Mouse (Mus musculus) gastrocnemius, adult 2 months (tissue): ENCODE measurements at regions not wholly inside any gene's neighbourhood (a gene's known extent, or its start where the extent isn't known, plus 50 kb on each side); places are given as distances from the start of the nearest gene placed in this dataset.

Source experiments
- DNase-seq: peaks from one replicate; pipeline ENCODE4 v3.0.0; 2022
- H3K27ac ChIP-seq: fragments of 200-600 bp; 2 replicates; pipeline ENCODE4 v1.8.1; 2022; ENCODE audit warnings: mild to moderate bottlenecking
- H3K4me3 ChIP-seq: fragments of 200-600 bp; 2 replicates; pipeline ENCODE4 v1.8.1; 2022; ENCODE audit warnings: mild to moderate bottlenecking, moderate library complexity
- CTCF ChIP-seq: fragments of 200-600 bp; IDR thresholded peaks from 2 replicates; pipeline ENCODE4 v1.8.1; 2022; ENCODE audit warnings: antibody characterized with exemption, mild to moderate bottlenecking, moderate library complexity
- intact Hi-C: fragments of 180-260 bp; cut with DNase I; formaldehyde crosslinking; loops from one replicate; pipeline ENCODE4 v1.15.1; 2025

GRCm38 (mm10) chr8:31762091-31762490 is 1666.4 kb upstream of the 5930422O12Rik start:
- TF ChIP-seq CTCF, result no peak
- Histone ChIP-seq H3K4me3 (no peak overlapping the region), H3K27ac (no peak overlapping the region)
- intact Hi-C loops, result no loop called here
- DNase-seq, result no peak
